Mouse (Mus musculus): ENCODE results near the gene Ttc27. TPM values are rescaled to one million over a fixed set of nuclear protein-coding genes. Genes with fewer than 3 reads are reported as not detected.

The Ttc27 gene
- polyA plus RNA-seq, 1 experiment: 21.1 TPM

GRCm38 (mm10) chr17:74773556-74773955 lies 56.0 kb downstream of the Ttc27 start:
- Histone ChIP-seq H3K27me3 (ENCODE audit: control insufficient read depth, insufficient read depth, insufficient read length) (no peaks in the 10 kb centered on the region), H3K79me3 (ENCODE audit: low read depth) (no peaks in the 10 kb centered on the region), H3ac (ENCODE audit: control insufficient read depth, insufficient read length, low read depth) (no peak overlapping the region), H3K36me3 (ENCODE audit: control insufficient read depth, insufficient read depth) (no peaks in the 10 kb centered on the region), H3K4me3 (ENCODE audit: insufficient read depth, poor library complexity, severe bottlenecking) (no peak overlapping the region), H3K79me2 (ENCODE audit: control insufficient read depth, insufficient read depth) (no peaks in the 10 kb centered on the region)
- no peak for TF ChIP-seq MAX (IDR thresholded peaks at IDR 0.05)
- TF ChIP-seq CEBPB (IDR thresholded peaks at IDR 0.05; ENCODE audit: low read depth): no peak
- no peak for TF ChIP-seq CTCF (IDR thresholded peaks at IDR 0.05; ENCODE audit: control insufficient read depth, insufficient read depth, insufficient read length)
- TF ChIP-seq FOSL1 (IDR thresholded peaks at IDR 0.05; ENCODE audit: insufficient read depth, low read length, poor library complexity, severe bottlenecking): no peak

- H3ac ChIP-seq (ENCODE audit: control insufficient read depth, insufficient read length, low read depth): no peak overlapping the region
- H3K36me3 ChIP-seq (ENCODE audit: control insufficient read depth, insufficient read depth): no peaks in the 10 kb centered on the region
- no peak overlapping the region for H3K4me3 ChIP-seq (ENCODE audit: insufficient read depth, poor library complexity, severe bottlenecking)
- no peaks in the 10 kb centered on the region for H3K27me3 ChIP-seq (ENCODE audit: control insufficient read depth, insufficient read depth, insufficient read length)
- TF ChIP-seq CEBPB (IDR thresholded peaks at IDR 0.05; ENCODE audit: low read depth): no peak
- TF ChIP-seq USF1 (IDR thresholded peaks at IDR 0.05; ENCODE audit: low read depth): no peak
- no peak for TF ChIP-seq MYOD1 (IDR thresholded peaks at IDR 0.05; ENCODE audit: control insufficient read depth, insufficient read length, low read depth)
- TF ChIP-seq MYOG (IDR thresholded peaks at IDR 0.05; ENCODE audit: control insufficient read depth, extremely low read depth, insufficient read length): no peak
- TF ChIP-seq FOSL1 (IDR thresholded peaks at IDR 0.05; ENCODE audit: insufficient read depth, low read length, poor library complexity, severe bottlenecking): no peak
- no peak for TF ChIP-seq MAX (IDR thresholded peaks at IDR 0.05)
- no peak for TF ChIP-seq CTCF (IDR thresholded peaks at IDR 0.05; ENCODE audit: control insufficient read depth, insufficient read depth, insufficient read length)
- no peaks in the 10 kb centered on the region for H3K79me3 ChIP-seq (ENCODE audit: low read depth)
- H3K79me2 ChIP-seq (ENCODE audit: control insufficient read depth, insufficient read depth): no peaks in the 10 kb centered on the region
Measured at GRCm38 (mm10) chr17:74780133-74780532, 62.6 kb downstream of the Ttc27 start.

GRCm38 (mm10) chr17:74780627-74781026 lies 63.1 kb downstream of the Ttc27 start:
- Histone ChIP-seq H3K27me3 (ENCODE audit: control insufficient read depth, insufficient read depth, insufficient read length) (no peaks in the 10 kb centered on the region), H3K79me3 (ENCODE audit: low read depth) (no peaks in the 10 kb centered on the region), H3K36me3 (ENCODE audit: control insufficient read depth, insufficient read depth) (peaks cover 3% of the 10 kb centered on the region), H3ac (ENCODE audit: control insufficient read depth, insufficient read length, low read depth) (no peak overlapping the region), H3K4me3 (ENCODE audit: insufficient read depth, poor library complexity, severe bottlenecking) (no peak overlapping the region), H3K79me2 (ENCODE audit: control insufficient read depth, insufficient read depth) (no peaks in the 10 kb centered on the region)
- TF ChIP-seq USF1 (IDR thresholded peaks at IDR 0.05; ENCODE audit: low read depth) (no peak), FOSL1 (IDR thresholded peaks at IDR 0.05; ENCODE audit: insufficient read depth, low read length, poor library complexity, severe bottlenecking) (no peak), MYOD1 (IDR thresholded peaks at IDR 0.05; ENCODE audit: control insufficient read depth, insufficient read length, low read depth) (no peak), MAX (IDR thresholded peaks at IDR 0.05) (no peak), CTCF (IDR thresholded peaks at IDR 0.05; ENCODE audit: control insufficient read depth, insufficient read depth, insufficient read length) (no peak), MYOG (IDR thresholded peaks at IDR 0.05; ENCODE audit: control insufficient read depth, extremely low read depth, insufficient read length) (no peak), CEBPB (IDR thresholded peaks at IDR 0.05; ENCODE audit: low read depth) (no peak)

GRCm38 (mm10) chr17:74781911-74782310 lies 64.4 kb downstream of the Ttc27 start:
- TF ChIP-seq MAX (IDR thresholded peaks at IDR 0.05): no peak
- TF ChIP-seq MYOD1 (IDR thresholded peaks at IDR 0.05; ENCODE audit: control insufficient read depth, insufficient read length, low read depth): no peak
- TF ChIP-seq USF1 (IDR thresholded peaks at IDR 0.05; ENCODE audit: low read depth): no peak
- no peak for TF ChIP-seq CTCF (IDR thresholded peaks at IDR 0.05; ENCODE audit: control insufficient read depth, insufficient read depth, insufficient read length)
- TF ChIP-seq MYOG (IDR thresholded peaks at IDR 0.05; ENCODE audit: control insufficient read depth, extremely low read depth, insufficient read length): no peak
- no peak for TF ChIP-seq FOSL1 (IDR thresholded peaks at IDR 0.05; ENCODE audit: insufficient read depth, low read length, poor library complexity, severe bottlenecking)
- TF ChIP-seq CEBPB (IDR thresholded peaks at IDR 0.05; ENCODE audit: low read depth): no peak
- H3K36me3 ChIP-seq (ENCODE audit: control insufficient read depth, insufficient read depth): peaks cover 6% of the 10 kb centered on the region
- no peaks in the 10 kb centered on the region for H3K79me3 ChIP-seq (ENCODE audit: low read depth)
- H3K27me3 ChIP-seq (ENCODE audit: control insufficient read depth, insufficient read depth, insufficient read length): no peaks in the 10 kb centered on the region
- H3ac ChIP-seq (ENCODE audit: control insufficient read depth, insufficient read length, low read depth): no peak overlapping the region
- no peak overlapping the region for H3K4me3 ChIP-seq (ENCODE audit: insufficient read depth, poor library complexity, severe bottlenecking)
- H3K79me2 ChIP-seq (ENCODE audit: control insufficient read depth, insufficient read depth): no peaks in the 10 kb centered on the region

GRCm38 (mm10) chr17:74785586-74785985 lies 68.1 kb downstream of the Ttc27 start:
- no peak overlapping the region for H3K4me3 ChIP-seq (ENCODE audit: insufficient read depth, poor library complexity, severe bottlenecking)
- no peaks in the 10 kb centered on the region for H3K27me3 ChIP-seq (ENCODE audit: control insufficient read depth, insufficient read depth, insufficient read length)
- peaks cover 6% of the 10 kb centered on the region for H3K36me3 ChIP-seq (ENCODE audit: control insufficient read depth, insufficient read depth)
- no peak overlapping the region for H3ac ChIP-seq (ENCODE audit: control insufficient read depth, insufficient read length, low read depth)
- no peaks in the 10 kb centered on the region for H3K79me2 ChIP-seq (ENCODE audit: control insufficient read depth, insufficient read depth)
- no peaks in the 10 kb centered on the region for H3K79me3 ChIP-seq (ENCODE audit: low read depth)
- no peak for TF ChIP-seq MYOD1 (IDR thresholded peaks at IDR 0.05; ENCODE audit: control insufficient read depth, insufficient read length, low read depth)
- no peak for TF ChIP-seq CEBPB (IDR thresholded peaks at IDR 0.05; ENCODE audit: low read depth)
- no peak for TF ChIP-seq FOSL1 (IDR thresholded peaks at IDR 0.05; ENCODE audit: insufficient read depth, low read length, poor library complexity, severe bottlenecking)
- no peak for TF ChIP-seq MYOG (IDR thresholded peaks at IDR 0.05; ENCODE audit: control insufficient read depth, extremely low read depth, insufficient read length)
- TF ChIP-seq CTCF (IDR thresholded peaks at IDR 0.05; ENCODE audit: control insufficient read depth, insufficient read depth, insufficient read length): no peak
- no peak for TF ChIP-seq MAX (IDR thresholded peaks at IDR 0.05)
- no peak for TF ChIP-seq USF1 (IDR thresholded peaks at IDR 0.05; ENCODE audit: low read depth)

- TF ChIP-seq USF1 (IDR thresholded peaks at IDR 0.05; ENCODE audit: low read depth): no peak
- TF ChIP-seq CTCF (IDR thresholded peaks at IDR 0.05; ENCODE audit: control insufficient read depth, insufficient read depth, insufficient read length): no peak
- TF ChIP-seq MYOD1 (IDR thresholded peaks at IDR 0.05; ENCODE audit: control insufficient read depth, insufficient read length, low read depth): no peak
- TF ChIP-seq MYOG (IDR thresholded peaks at IDR 0.05; ENCODE audit: control insufficient read depth, extremely low read depth, insufficient read length): no peak
- no peak for TF ChIP-seq CEBPB (IDR thresholded peaks at IDR 0.05; ENCODE audit: low read depth)
- TF ChIP-seq MAX (IDR thresholded peaks at IDR 0.05): no peak
- TF ChIP-seq FOSL1 (IDR thresholded peaks at IDR 0.05; ENCODE audit: insufficient read depth, low read length, poor library complexity, severe bottlenecking): no peak
- Histone ChIP-seq H3K27me3 (ENCODE audit: control insufficient read depth, insufficient read depth, insufficient read length) (no peaks in the 10 kb centered on the region), H3ac (ENCODE audit: control insufficient read depth, insufficient read length, low read depth) (no peak overlapping the region), H3K79me2 (ENCODE audit: control insufficient read depth, insufficient read depth) (no peaks in the 10 kb centered on the region), H3K36me3 (ENCODE audit: control insufficient read depth, insufficient read depth) (peaks cover 6% of the 10 kb centered on the region), H3K4me3 (ENCODE audit: insufficient read depth, poor library complexity, severe bottlenecking) (no peak overlapping the region), H3K79me3 (ENCODE audit: low read depth) (no peaks in the 10 kb centered on the region)
Measured at GRCm38 (mm10) chr17:74786198-74786734, 68.7 kb downstream of the Ttc27 start.

Data from C2C12 (cell line).